In the genomic region with DNA sequence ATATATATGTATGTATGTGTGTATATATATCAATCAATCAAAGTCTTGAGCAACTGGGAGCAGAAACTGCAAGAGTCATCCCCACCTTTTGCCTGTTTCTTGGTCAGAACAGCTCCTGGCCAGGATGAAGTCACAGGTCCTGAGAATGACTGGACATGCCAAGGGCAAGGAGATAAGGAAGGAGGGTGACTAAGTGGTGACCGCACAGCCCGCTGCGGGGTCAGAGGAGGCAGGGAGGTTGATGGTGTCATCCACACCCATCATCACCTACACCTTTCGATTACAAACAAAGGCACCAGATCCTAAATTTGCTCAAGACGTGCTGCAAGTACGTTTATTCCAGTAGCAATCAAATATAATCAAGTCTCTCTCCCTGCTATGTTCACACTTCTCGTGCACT, we compare ENCODE assay signal across 27 mouse cellular contexts.
DNase-seq lines count a peak whose midpoint lies in the region; ATAC-seq lines count a peak whose summit lies in the region.
"Had no signal": no experiment of that assay in that cellular context is flagged by ENCODE, and none has a peak within 500 bp of the region (broad histone marks: within the 10 kb centered on the region; RNA-seq: fewer than 3 reads in every experiment).

No protein-coding gene starts in this region.

- H3K4me1 ChIP-seq in heart, embryonic 12.5 days (replicated peaks), result peaks cover 10% of the 10 kb centered on the region; the same call in 1 of the 2 replicates
- H3K4me1 ChIP-seq: embryonic facial prominence, embryonic 12.5 days; embryonic facial prominence, embryonic 15.5 days had no signal

- H3K4me3 ChIP-seq in heart, embryonic 12.5 days, result no peak overlapping the region
- H3K4me3 ChIP-seq: embryonic facial prominence, embryonic 12.5 days; embryonic facial prominence, embryonic 15.5 days; gastrocnemius, adult 2 months; heart, embryonic 13.5 days had no signal

- DNase-seq in adrenal gland, adult 2 months, result peak; percentile 65
- DNase-seq in adrenal gland, adult 18-20 months (ENCODE audit: low spot score in 2 of 2), result no peak
- DNase-seq in heart, adult 11 months, result peak; percentile 73
- peak; percentile 22 for DNase-seq in urinary bladder, postnatal 14 days (ENCODE audit: low spot score)
- DNase-seq in urinary bladder, postnatal 25 days (ENCODE audit: low spot score), result no peak
- DNase-seq in adrenal gland, postnatal 36 days, result peak; percentile 39 to 40
- no peak for DNase-seq in right cerebral cortex, postnatal 4 days
- DNase-seq: cerebellum, adult 11 months; cerebellum, adult 2 months; cerebellum, adult 9-11 months; cerebellum, postnatal 25 days; forebrain, postnatal 0 days; gastrocnemius, adult 2 months; gastrocnemius, postnatal 14 days; heart, adult 18-20 months; heart, postnatal 14 days; heart, postnatal 4 days; kidney, adult 11 months had no signal

- H3K9me3 ChIP-seq in heart, embryonic 12.5 days (replicated peaks), result no peaks in the 10 kb centered on the region
- H3K9me3 ChIP-seq: embryonic facial prominence, embryonic 12.5 days; embryonic facial prominence, embryonic 15.5 days; heart, embryonic 13.5 days had no signal

- WGBS in heart, embryonic 12.5 days, result 47% methylated on average over 7 of the region's 7 CpGs

- no peak for ATAC-seq in heart, embryonic 12.5 days (ENCODE audit: insufficient number of reproducible peaks, low FRiP score)
- ATAC-seq: CD4-positive, CD25-positive, alpha-beta regulatory T cell, adult 4 months; forebrain, embryonic 14.5 days; forebrain, postnatal 0 days; hindbrain, postnatal 0 days; inflammation-experienced regulatory T-cells, adult 6 months had no signal

- H3K27ac ChIP-seq in heart, embryonic 12.5 days (ENCODE audit: poor library complexity, severe bottlenecking), result no peak overlapping the region
- H3K27ac ChIP-seq: embryonic facial prominence, embryonic 12.5 days; embryonic facial prominence, embryonic 15.5 days; gastrocnemius, adult 2 months; heart, embryonic 13.5 days; hindbrain, embryonic 14.5 days; hindbrain, postnatal 0 days had no signal

- H3K9ac ChIP-seq in heart, embryonic 12.5 days, result no peak overlapping the region
- H3K9ac ChIP-seq: embryonic facial prominence, embryonic 12.5 days; embryonic facial prominence, embryonic 15.5 days; forebrain, postnatal 0 days; heart, embryonic 13.5 days; hindbrain, embryonic 14.5 days had no signal

- H3K36me3 ChIP-seq in heart, embryonic 12.5 days, result peaks cover 32% of the 10 kb centered on the region

- no peak overlapping the region for H3K4me2 ChIP-seq in heart, embryonic 12.5 days
- H3K4me2 ChIP-seq: embryonic facial prominence, embryonic 12.5 days; embryonic facial prominence, embryonic 15.5 days; heart, embryonic 13.5 days; hindbrain, embryonic 14.5 days had no signal

- no peaks in the 10 kb centered on the region for H3K27me3 ChIP-seq in heart, embryonic 12.5 days (replicated peaks)
- H3K27me3 ChIP-seq: embryonic facial prominence, embryonic 12.5 days; embryonic facial prominence, embryonic 15.5 days; heart, embryonic 13.5 days had no signal

Comparison
In these comparisons a context has a peak if more than half of its experiments do, and no peak if none do; other contexts are left out.
1. DNase-seq: peak in adrenal gland, adult 2 months (single experiment), heart, adult 11 months (single experiment), urinary bladder, postnatal 14 days (single experiment) and adrenal gland, postnatal 36 days (2 of 2); none in adrenal gland, adult 18-20 months (0 of 2), urinary bladder, postnatal 25 days (single experiment) and right cerebral cortex, postnatal 4 days (single experiment).